ENCODE assay signal across 22 mouse cellular contexts in genomic region chr14:24919056-24919455, GRCm38 (mm10).
DNase-seq lines count a peak whose midpoint lies in the region; ATAC-seq and TF ChIP-seq lines count a peak whose summit lies in the region.
"Had no signal": no experiment of that assay in that cellular context is flagged by ENCODE, and none has a peak within 500 bp of the region (broad histone marks: within the 10 kb centered on the region; RNA-seq: fewer than 3 reads in every experiment).

No protein-coding gene starts in this region.

- no peak for TF ChIP-seq CTCF in forebrain, postnatal 0 days (IDR thresholded peaks at IDR 0.05; ENCODE audit: low read depth)

- DNase-seq in adrenal gland, adult 2 months = peak; percentile 60
- DNase-seq in adrenal gland, postnatal 25 days = no peak
- peak; percentile 41 for DNase-seq in forebrain, embryonic 11.5 days (ENCODE audit: low spot score)
- DNase-seq in forebrain, postnatal 0 days = no peak
- DNase-seq in heart, embryonic 10.5 days (ENCODE audit: low spot score) = peak; percentile 48
- DNase-seq in heart, adult 18-20 months = no peak
- DNase-seq: adrenal gland, postnatal 14 days; B cell, adult 2 months; cerebellum, adult 11-12 months; cerebellum, adult 2 months; cerebellum, adult 9-10 months; cerebellum, postnatal 10 days; cerebellum, postnatal 25 days had no signal

- no peaks in the 10 kb centered on the region for H3K9me3 ChIP-seq in forebrain, embryonic 11.5 days (ENCODE audit: control insufficient read depth, low read length)
- no peaks in the 10 kb centered on the region for H3K9me3 ChIP-seq in forebrain, postnatal 0 days (ENCODE audit: low read length)
- no peaks in the 10 kb centered on the region for H3K9me3 ChIP-seq in heart, embryonic 10.5 days
- H3K9me3 ChIP-seq: embryonic facial prominence, embryonic 10.5 days; embryonic facial prominence, embryonic 12.5 days; forebrain, embryonic 12.5 days had no signal

- no peak overlapping the region for H3K9ac ChIP-seq in forebrain, embryonic 11.5 days (ENCODE audit: low read length)
- H3K9ac ChIP-seq in forebrain, postnatal 0 days = no peak overlapping the region
- H3K9ac ChIP-seq: embryonic facial prominence, embryonic 12.5 days; forebrain, embryonic 12.5 days had no signal

- no peak for ATAC-seq in forebrain, embryonic 11.5 days (replicated peaks; ENCODE audit: low FRiP score)
- ATAC-seq in forebrain, postnatal 0 days = no peak
- ATAC-seq: activated CD4-positive, CD25-positive, alpha-beta regulatory T cell, adult 4 months; CD4-positive, CD25-positive, alpha-beta regulatory T cell, adult 4 months; forebrain, embryonic 14.5 days; forebrain, embryonic 16.5 days; Patski had no signal

- H3K4me3 ChIP-seq in forebrain, embryonic 11.5 days (ENCODE audit: low read depth, low read length) = no peak overlapping the region
- no peak overlapping the region for H3K4me3 ChIP-seq in forebrain, postnatal 0 days (ENCODE audit: low read depth, low read length)
- no peak overlapping the region for H3K4me3 ChIP-seq in heart, embryonic 10.5 days
- H3K4me3 ChIP-seq: embryonic facial prominence, embryonic 10.5 days; embryonic facial prominence, embryonic 12.5 days; forebrain, embryonic 12.5 days had no signal

- H3K4me1 ChIP-seq in forebrain, embryonic 11.5 days (replicated peaks; ENCODE audit: control insufficient read depth, insufficient read depth, low read length) = no peaks in the 10 kb centered on the region
- no peaks in the 10 kb centered on the region for H3K4me1 ChIP-seq in forebrain, postnatal 0 days (ENCODE audit: insufficient read depth)
- peaks cover 10% of the 10 kb centered on the region for H3K4me1 ChIP-seq in heart, embryonic 10.5 days
- H3K4me1 ChIP-seq: embryonic facial prominence, embryonic 12.5 days had no signal

- no peak overlapping the region for H3K27ac ChIP-seq in forebrain, embryonic 11.5 days (ENCODE audit: low read depth, low read length)
- H3K27ac ChIP-seq in forebrain, postnatal 0 days (ENCODE audit: low read depth, low read length) = no peak overlapping the region
- no peak overlapping the region for H3K27ac ChIP-seq in heart, embryonic 10.5 days
- H3K27ac ChIP-seq: embryonic facial prominence, embryonic 10.5 days; embryonic facial prominence, embryonic 12.5 days; forebrain, embryonic 12.5 days had no signal

- no peaks in the 10 kb centered on the region for H3K27me3 ChIP-seq in forebrain, embryonic 11.5 days (ENCODE audit: control insufficient read depth, insufficient read depth, low read length)
- H3K27me3 ChIP-seq in forebrain, postnatal 0 days (ENCODE audit: insufficient read depth, low read length) = no peaks in the 10 kb centered on the region
- H3K27me3 ChIP-seq in heart, embryonic 10.5 days (ENCODE audit: insufficient read depth, poor library complexity, severe bottlenecking) = no peaks in the 10 kb centered on the region
- H3K27me3 ChIP-seq: embryonic facial prominence, embryonic 12.5 days; Patski had no signal

- no peak overlapping the region for H3K4me2 ChIP-seq in forebrain, embryonic 11.5 days (ENCODE audit: low read depth, low read length, severe bottlenecking)
- no peak overlapping the region for H3K4me2 ChIP-seq in forebrain, postnatal 0 days (ENCODE audit: low read depth)
- H3K4me2 ChIP-seq: embryonic facial prominence, embryonic 12.5 days; forebrain, embryonic 12.5 days had no signal

- no peaks in the 10 kb centered on the region for H3K36me3 ChIP-seq in forebrain, embryonic 11.5 days (ENCODE audit: control insufficient read depth, insufficient read depth, low read length)
- H3K36me3 ChIP-seq in forebrain, postnatal 0 days (ENCODE audit: insufficient read depth) = no peaks in the 10 kb centered on the region
- H3K36me3 ChIP-seq in heart, embryonic 10.5 days = no peaks in the 10 kb centered on the region
- H3K36me3 ChIP-seq: embryonic facial prominence, embryonic 10.5 days; embryonic facial prominence, embryonic 12.5 days; forebrain, embryonic 12.5 days; G1E had no signal

- 93% methylated on average over 3 of the region's 3 CpGs for WGBS in forebrain, embryonic 11.5 days
- WGBS in forebrain, postnatal 0 days = 91% methylated on average over 3 of the region's 3 CpGs
- WGBS in heart, embryonic 10.5 days = 89% methylated on average over 3 of the region's 3 CpGs

Comparison
In these comparisons a context has a peak if more than half of its experiments do, and no peak if none do; other contexts are left out.
1. DNase-seq: peak in adrenal gland, adult 2 months (single experiment), forebrain, embryonic 11.5 days (single experiment) and heart, embryonic 10.5 days (single experiment); none in adrenal gland, postnatal 25 days (single experiment), forebrain, postnatal 0 days (single experiment) and heart, adult 18-20 months (0 of 2).